Mouse (Mus musculus) bone marrow macrophage, adult 2 months (primary cell): Measurements from ENCODE around the gene Pyroxd2.

Source experiments
- CTCF ChIP-seq: IDR thresholded peaks from 2 replicates; pipeline ENCODE4 v1.5.1; 2012; ENCODE audit warnings: low read depth, mild to moderate bottlenecking, low read length, moderate library complexity
- POLR2A ChIP-seq: IDR thresholded peaks from 2 replicates; pipeline ENCODE4 v1.6.1; 2012; ENCODE audit warnings: mild to moderate bottlenecking, low read depth, low read length, borderline replicate concordance

- TF ChIP-seq POLR2A (no peak), CTCF (no peak)
Measured at GRCm38 (mm10) chr19:42745084-42745868, 7.3 kb downstream of the Pyroxd2 start.
